Mouse (Mus musculus) MEL (cell line): ENCODE data around the gene Gm10053.

Experiments used
- CHD2 ChIP-seq: IDR thresholded peaks from 2 replicates; pipeline ENCODE4 v1.6.1; 2011; ENCODE audit warnings: low read length, improper control_type of control experiment
- CTCF ChIP-seq, 3 experiments: IDR thresholded peaks in 2 of 3; conservative IDR thresholded peaks in 1 of 3; 2 replicates each; pipeline ENCODE4 v1.5.1; 2011 to 2012; ENCODE audit warnings: low read length in 3 of 3, low read depth in 2 of 3, mild to moderate bottlenecking in 2 of 3, improper control_type of control experiment in 1 of 3, inconsistent platforms in 1 of 3, mixed read lengths in 1 of 3, moderate library complexity in 1 of 3; ENCODE audit not compliant: control insufficient read depth in 1 of 3, insufficient read depth in 1 of 3, poor library complexity in 1 of 3, severe bottlenecking in 1 of 3
- EP300 ChIP-seq, 2 experiments: IDR thresholded peaks; 2 replicates each; pipeline ENCODE4 v1.6.1; 2011; ENCODE audit warnings: improper control_type of control experiment in 2 of 2, low read length in 2 of 2, low read depth in 1 of 2, mild to moderate bottlenecking in 1 of 2
- ETS1 ChIP-seq: IDR thresholded peaks from 2 replicates; pipeline ENCODE4 v1.6.1; 2012; ENCODE audit warnings: low read depth, mild to moderate bottlenecking, inconsistent platforms, low read length, improper control_type of control experiment, moderate library complexity
- GABPA ChIP-seq: IDR thresholded peaks from 2 replicates; pipeline ENCODE4 v1.6.1; 2012; ENCODE audit warnings: low read depth, mild to moderate bottlenecking, inconsistent platforms, low read length, improper control_type of control experiment, moderate library complexity
- MAFK ChIP-seq: IDR thresholded peaks from 2 replicates; pipeline ENCODE4 v1.6.1; 2011; ENCODE audit warnings: low read depth, mild to moderate bottlenecking, low read length, improper control_type of control experiment, borderline replicate concordance
- MAZ ChIP-seq: IDR thresholded peaks from 2 replicates; pipeline ENCODE4 v1.6.1; 2012; ENCODE audit warnings: low read depth, mild to moderate bottlenecking, inconsistent platforms, low read length, improper control_type of control experiment
- POLR2A ChIP-seq, 2 experiments: IDR thresholded peaks; 2 replicates each; pipeline ENCODE4 v1.6.1; 2011 to 2012; ENCODE audit warnings: low read length in 2 of 2, mild to moderate bottlenecking in 2 of 2, control low read depth in 1 of 2, improper control_type of control experiment in 1 of 2, low read depth in 1 of 2, moderate library complexity in 1 of 2; ENCODE audit not compliant: control insufficient read depth in 1 of 2, insufficient read depth in 1 of 2, poor library complexity in 1 of 2
- POLR2AphosphoS5 ChIP-seq: IDR thresholded peaks from 2 replicates; pipeline ENCODE4 v1.6.1; 2012; ENCODE audit warnings: low read depth, borderline replicate concordance, mild to moderate bottlenecking, inconsistent platforms, low read length, moderate library complexity, mixed read lengths
- TAL1 ChIP-seq: IDR thresholded peaks from 2 replicates; pipeline ENCODE4 v1.6.1; 2012; ENCODE audit warnings: mild to moderate bottlenecking, inconsistent platforms, low read length, moderate library complexity, mixed read lengths
- USF2 ChIP-seq, 2 experiments: IDR thresholded peaks; 2 replicates each; pipeline ENCODE4 v1.6.1; 2011 to 2012; ENCODE audit warnings: improper control_type of control experiment in 2 of 2, low read length in 2 of 2, borderline replicate concordance in 1 of 2, inconsistent platforms in 1 of 2, low read depth in 1 of 2, mild to moderate bottlenecking in 1 of 2; ENCODE audit not compliant: insufficient read depth in 1 of 2

GRCm38 (mm10) chr19:24848844-24849243 lies 26.6 kb upstream of the Gm10053 start:
- no peak for TF ChIP-seq POLR2AphosphoS5
- TF ChIP-seq POLR2A (IDR thresholded peaks at IDR 0.05; ENCODE audit: control insufficient read depth in 1 of 2, insufficient read depth in 1 of 2, low read depth in 1 of 2, low read length in 2 of 2, poor library complexity in 1 of 2): no peak
- no peak for TF ChIP-seq MAZ
- TF ChIP-seq CHD2: no peak
- TF ChIP-seq TAL1: no peak
- no peak for TF ChIP-seq GABPA
- no peak for TF ChIP-seq ETS1
- no peak for TF ChIP-seq EP300 (IDR thresholded peaks at IDR 0.05; ENCODE audit: low read depth in 1 of 2, low read length in 2 of 2)
- TF ChIP-seq USF2 (IDR thresholded peaks at IDR 0.05; ENCODE audit: borderline replicate concordance in 1 of 2, insufficient read depth in 1 of 2, low read depth in 1 of 2, low read length in 2 of 2): no peak
- no peak for TF ChIP-seq MAFK
- no peak for TF ChIP-seq CTCF (IDR thresholded peaks at IDR 0.05 in 2 of 3, conservative IDR thresholded peaks at IDR 0.05 in 1 of 3; ENCODE audit: control insufficient read depth in 1 of 3, insufficient read depth in 1 of 3, low read depth in 2 of 3, low read length in 3 of 3, poor library complexity in 1 of 3, severe bottlenecking in 1 of 3)
